Mouse (Mus musculus) layer of hippocampus, adult 2 months (tissue): Measurements from ENCODE around the gene Chka. TPM values are rescaled to one million over a fixed set of nuclear protein-coding genes. Genes with fewer than 3 reads are reported as not detected.

ENCODE experiments used
- DNase-seq, 2 experiments: peaks; one replicate each; pipeline ENCODE4 v3.0.0; 2022; ENCODE audit warnings: low spot score in 2 of 2
- H3K27ac ChIP-seq: fragments of 200-600 bp; 2 replicates; pipeline ENCODE4 v1.8.1; 2022
- H3K4me3 ChIP-seq: fragments of 200-600 bp; 2 replicates; pipeline ENCODE4 v1.8.1; 2022; ENCODE audit warnings: mild to moderate bottlenecking
- CTCF ChIP-seq: fragments of 200-600 bp; conservative IDR thresholded peaks from 2 replicates; pipeline ENCODE4 v1.8.1; 2022; ENCODE audit warnings: antibody characterized with exemption, mild to moderate bottlenecking, moderate library complexity
- total RNA-seq, 2 experiments: library from RNA; stranded (reverse); gene quantifications; 2 replicates each; pipeline ENCODE4 v1.2.3; 2021

The Chka gene
- total RNA-seq, 2 experiments from 2014 or later = 87.2 to 109 TPM

- Histone ChIP-seq H3K4me3 (peak within 1 kb of the TSS; percentile 53), H3K27ac (peak within 1 kb of the TSS; percentile 9)
- TF ChIP-seq CTCF = no peak
- DNase-seq = no peak
These were observed 83.7 kb downstream of the Chka start, which contains the start of gene Unc93b1 for GRCm38 (mm10) chr19:3935032-3935895. Gene Unc93b1, plus strand, starts transcription at chr19:3935186.

- no peak for DNase-seq
- no peak for TF ChIP-seq CTCF
- peak overlapping the region; percentile 9 for H3K27ac ChIP-seq
- H3K4me3 ChIP-seq = peak overlapping the region; percentile 53
These were observed 84.6 kb downstream of the Chka start for GRCm38 (mm10) chr19:3935896-3936850.

- no peak overlapping the region for H3K4me3 ChIP-seq
- no peak for TF ChIP-seq CTCF
- DNase-seq = no peak
- H3K27ac ChIP-seq = no peak overlapping the region
These were observed 90.7 kb downstream of the Chka start for GRCm38 (mm10) chr19:3942315-3942714.

- no peak for DNase-seq
- H3K27ac ChIP-seq = no peak overlapping the region
- H3K4me3 ChIP-seq = no peak overlapping the region
- TF ChIP-seq CTCF = no peak
These were observed 91.6 kb downstream of the Chka start for GRCm38 (mm10) chr19:3942986-3943735.

Other genes starting within 250 kb of the Chka start
- gene Lrp5, start 165.2 kb upstream of the Chka start, total RNA-seq = 10 to 100 TPM in 1 of 2 experiments, 1 to 10 TPM in 1; 9.4 to 10.0 TPM
- gene 1810055G02Rik, start 143.5 kb upstream of the Chka start, total RNA-seq = 10 to 100 TPM; 23.3 to 27.2 TPM
- 10 to 100 TPM; 53.9 to 57.7 TPM for gene Kmt5b, start 84.4 kb upstream of the Chka start, total RNA-seq
- 10 to 100 TPM; 20.0 to 24.9 TPM for gene Tcirg1, start 55.4 kb downstream of the Chka start, total RNA-seq
- gene Ndufs8, start 61.0 kb downstream of the Chka start, total RNA-seq = 100 to 1,000 TPM; 125 to 142 TPM
- 1 to 10 TPM; 2.2 to 2.4 TPM for gene Aldh3b1, start 78.0 kb downstream of the Chka start, total RNA-seq
- 10 to 100 TPM; 11.4 to 16.1 TPM for gene Unc93b1, start 83.4 kb downstream of the Chka start, total RNA-seq
- gene Aldh3b3, start 106.9 kb downstream of the Chka start, total RNA-seq = not detected
- gene Aldh3b2, start 120.6 kb downstream of the Chka start, total RNA-seq = under 1 TPM; 0.64 to 0.90 TPM
- 1 to 10 TPM; 2.3 to 2.7 TPM for gene Acy3, start 134.8 kb downstream of the Chka start, total RNA-seq
- not detected for gene Tbx10, start 141.0 kb downstream of the Chka start, total RNA-seq
- 10 to 100 TPM; 10.2 to 10.7 TPM for gene Nudt8, start 148.8 kb downstream of the Chka start, total RNA-seq
- 1 to 10 TPM; 1.3 to 1.4 TPM for gene Gm49405, start 148.9 kb downstream of the Chka start, total RNA-seq
- gene Doc2g, start 151.5 kb downstream of the Chka start, total RNA-seq = 1 to 10 TPM; 3.2 TPM
- gene Ndufv1, start 161.0 kb downstream of the Chka start, total RNA-seq = 100 to 1,000 TPM; 240 to 245 TPM
- gene Gstp1, start 186.2 kb downstream of the Chka start, total RNA-seq = 100 to 1,000 TPM; 395 to 398 TPM
- gene Gstp2, start 194.2 kb downstream of the Chka start, total RNA-seq = 10 to 100 TPM; 46.2 to 49.4 TPM
- not detected for gene Gstp3, start 207.8 kb downstream of the Chka start, total RNA-seq
- not detected for gene Cabp2, start 229.8 kb downstream of the Chka start, total RNA-seq
- 10 to 100 TPM; 29.5 to 33.9 TPM for gene Cdk2ap2, start 245.4 kb downstream of the Chka start, total RNA-seq
- 100 to 1,000 TPM; 173 to 180 TPM for gene Pitpnm1, start 248.2 kb downstream of the Chka start, total RNA-seq